Comparison of ENCODE assay signal across 8 mouse cellular contexts in the genomic region with DNA sequence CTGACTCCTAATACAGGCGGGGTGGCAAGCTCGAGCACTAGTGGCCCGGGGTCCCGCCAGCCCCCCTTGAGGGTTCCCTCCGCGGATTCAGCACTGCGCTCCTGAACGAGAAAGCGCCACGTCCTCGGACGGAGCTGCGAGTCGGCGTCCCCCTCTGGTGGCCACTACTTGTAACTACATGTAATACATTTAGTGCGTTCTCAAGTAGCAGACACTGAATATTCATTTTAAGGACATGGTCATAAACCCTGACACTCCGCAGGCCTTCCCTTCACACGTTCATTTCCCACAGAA. TPM values are rescaled to one million over a fixed set of nuclear protein-coding genes. Genes with fewer than 3 reads are reported as not detected.
DNase-seq lines count a peak whose midpoint lies in the region; ATAC-seq lines count a peak whose summit lies in the region.

No protein-coding gene starts in this region.

- peak; percentile 90 for ATAC-seq in common myeloid progenitor, adult 5-6 weeks (replicated peaks; ENCODE audit: low read depth, poor library complexity, severe bottlenecking)
- no peak; the same call in 1 of the 2 replicates for ATAC-seq in intestine, embryonic 16.5 days
- ATAC-seq in limb, embryonic 15.5 days (ENCODE audit: insufficient number of reproducible peaks, low FRiP score, low TSS enrichment, low read depth) = no peak
- ATAC-seq in midbrain, embryonic 16.5 days = 0 out of 2 replicates have a peak, but pooled peaks have one; percentile 60

- DNase-seq in ovary, postnatal 10 days (ENCODE audit: low spot score) = peak; percentile 27
- no peak for DNase-seq in ovary, adult 18-20 months (ENCODE audit: low spot score)
- DNase-seq in gastrocnemius, postnatal 4 days (ENCODE audit: low spot score in 2 of 2) = peak; percentile 58 to 73
- peak; percentile 56 to 84 for DNase-seq in spleen, postnatal 4 days (ENCODE audit: low spot score in 2 of 2)

- H3K9me3 ChIP-seq in intestine, embryonic 16.5 days (ENCODE audit: control insufficient read depth, low read length) = no peaks in the 10 kb centered on the region
- no peaks in the 10 kb centered on the region for H3K9me3 ChIP-seq in limb, embryonic 15.5 days
- no peaks in the 10 kb centered on the region for H3K9me3 ChIP-seq in midbrain, embryonic 16.5 days (replicated peaks; ENCODE audit: control insufficient read depth, low read length, poor library complexity, severe bottlenecking)

- H3K9ac ChIP-seq in intestine, embryonic 16.5 days (ENCODE audit: low read depth, low read length) = peak overlapping the region; percentile 52
- H3K9ac ChIP-seq in limb, embryonic 15.5 days = peak overlapping the region; percentile 33; the same call in 1 of the 2 replicates
- no peak overlapping the region for H3K9ac ChIP-seq in midbrain, embryonic 16.5 days (ENCODE audit: low read depth, low read length)

- H3K27ac ChIP-seq in intestine, embryonic 16.5 days (ENCODE audit: low read length) = no peak overlapping the region
- H3K27ac ChIP-seq in limb, embryonic 15.5 days = no peak overlapping the region
- H3K27ac ChIP-seq in midbrain, embryonic 16.5 days (ENCODE audit: low read length) = no peak overlapping the region

- H3K4me1 ChIP-seq in intestine, embryonic 16.5 days (ENCODE audit: control insufficient read depth, insufficient read depth, low read length) = peaks cover 5% of the 10 kb centered on the region
- H3K4me1 ChIP-seq in limb, embryonic 15.5 days = peaks cover 7% of the 10 kb centered on the region; the same call in 1 of the 2 replicates
- H3K4me1 ChIP-seq in midbrain, embryonic 16.5 days (ENCODE audit: control insufficient read depth, insufficient read depth, low read length) = peaks cover 4% of the 10 kb centered on the region; the same call in 1 of the 2 replicates

- H3K4me2 ChIP-seq in intestine, embryonic 16.5 days (ENCODE audit: low read depth, low read length) = peak overlapping the region; percentile 60
- H3K4me2 ChIP-seq in limb, embryonic 15.5 days = peak overlapping the region; percentile 72
- H3K4me2 ChIP-seq in midbrain, embryonic 16.5 days (ENCODE audit: low read length) = peak overlapping the region; percentile 56

- H3K4me3 ChIP-seq in intestine, embryonic 16.5 days (ENCODE audit: low read length) = peak overlapping the region; percentile 31
- peak overlapping the region; percentile 36 for H3K4me3 ChIP-seq in limb, embryonic 15.5 days
- peak overlapping the region; percentile 15; the same call in 1 of the 2 replicates for H3K4me3 ChIP-seq in midbrain, embryonic 16.5 days (ENCODE audit: low read depth, low read length)

- H3K27me3 ChIP-seq in intestine, embryonic 16.5 days (replicated peaks; ENCODE audit: control insufficient read depth, insufficient read depth, low read length) = no peaks in the 10 kb centered on the region
- peaks cover 11% of the 10 kb centered on the region for H3K27me3 ChIP-seq in limb, embryonic 15.5 days
- H3K27me3 ChIP-seq in midbrain, embryonic 16.5 days (ENCODE audit: control insufficient read depth, insufficient read depth, low read depth, low read length) = peaks cover 3% of the 10 kb centered on the region; the same call in 1 of the 2 replicates

- H3K36me3 ChIP-seq in intestine, embryonic 16.5 days (ENCODE audit: control insufficient read depth, insufficient read depth, low read length) = no peaks in the 10 kb centered on the region
- no peaks in the 10 kb centered on the region for H3K36me3 ChIP-seq in limb, embryonic 15.5 days
- H3K36me3 ChIP-seq in midbrain, embryonic 16.5 days (ENCODE audit: control insufficient read depth, insufficient read depth, low read length) = no peaks in the 10 kb centered on the region

- WGBS in intestine, embryonic 16.5 days = under 1% methylated on average over 18 of the region's 18 CpGs
- WGBS in limb, embryonic 15.5 days = under 1% methylated on average over 18 of the region's 18 CpGs
- WGBS in midbrain, embryonic 16.5 days = under 1% methylated on average over 18 of the region's 18 CpGs

RNA-seq across cellular contexts. Expression of a gene that starts 6.9 kb away (rescaled TPM):
- 0.53 and 1.7 TPM in 2 replicates for total RNA-seq in common myeloid progenitor, adult 5-6 weeks (2017)
- total RNA-seq in gastrocnemius, postnatal 4 days (2021) = under 1 TPM in 1 of 2 experiments, not detected in 1; 0.13 TPM
- polyA plus RNA-seq in intestine, embryonic 16.5 days (2015; fragmentation: Nextera tagmentation; extraction: Ambion mirVana) = 33.8 and 39.1 TPM in 2 replicates
- polyA plus RNA-seq in limb, embryonic 15.5 days (2015; fragmentation: Nextera tagmentation; extraction: Ambion mirVana) = 0.12 and 0.14 TPM in 2 replicates
- 0.20 TPM in 1 of 2 replicates, not detected in the other for polyA plus RNA-seq in midbrain, embryonic 16.5 days (2015; fragmentation: Nextera tagmentation; extraction: Ambion mirVana)

RNA-seq across cellular contexts. Expression of a gene that starts 17.8 kb away (rescaled TPM):
- 11.3 and 21.5 TPM in 2 replicates for total RNA-seq in common myeloid progenitor, adult 5-6 weeks (2017)
- total RNA-seq in gastrocnemius, postnatal 4 days (2021) = 10 to 100 TPM; 15.1 to 16.1 TPM
- 23.4 and 26.0 TPM in 2 replicates for polyA plus RNA-seq in intestine, embryonic 16.5 days (2015; fragmentation: Nextera tagmentation; extraction: Ambion mirVana)
- polyA plus RNA-seq in limb, embryonic 15.5 days (2015; fragmentation: Nextera tagmentation; extraction: Ambion mirVana) = 37.5 and 40.3 TPM in 2 replicates
- 45.8 and 46.5 TPM in 2 replicates for polyA plus RNA-seq in midbrain, embryonic 16.5 days (2015; fragmentation: Nextera tagmentation; extraction: Ambion mirVana)

RNA-seq across cellular contexts. Expression of a gene that starts 30.8 kb away (rescaled TPM):
- total RNA-seq in common myeloid progenitor, adult 5-6 weeks (2017) = not detected in 2 replicates
- total RNA-seq in gastrocnemius, postnatal 4 days (2021) = not detected
- 62.9 and 67.0 TPM in 2 replicates for polyA plus RNA-seq in intestine, embryonic 16.5 days (2015; fragmentation: Nextera tagmentation; extraction: Ambion mirVana)
- not detected in 2 replicates for polyA plus RNA-seq in limb, embryonic 15.5 days (2015; fragmentation: Nextera tagmentation; extraction: Ambion mirVana)
- not detected in 2 replicates for polyA plus RNA-seq in midbrain, embryonic 16.5 days (2015; fragmentation: Nextera tagmentation; extraction: Ambion mirVana)

RNA-seq across cellular contexts. Expression of a gene that starts 37.3 kb away (rescaled TPM):
- total RNA-seq in common myeloid progenitor, adult 5-6 weeks (2017) = not detected in 2 replicates
- not detected for total RNA-seq in gastrocnemius, postnatal 4 days (2021)
- polyA plus RNA-seq in intestine, embryonic 16.5 days (2015; fragmentation: Nextera tagmentation; extraction: Ambion mirVana) = 3.9 and 6.0 TPM in 2 replicates
- polyA plus RNA-seq in limb, embryonic 15.5 days (2015; fragmentation: Nextera tagmentation; extraction: Ambion mirVana) = not detected in 2 replicates
- not detected in 2 replicates for polyA plus RNA-seq in midbrain, embryonic 16.5 days (2015; fragmentation: Nextera tagmentation; extraction: Ambion mirVana)

RNA-seq across cellular contexts. Expression of a gene that starts 46.7 kb away (rescaled TPM):
- 62.2 and 71.8 TPM in 2 replicates for total RNA-seq in common myeloid progenitor, adult 5-6 weeks (2017)
- total RNA-seq in gastrocnemius, postnatal 4 days (2021) = 10 to 100 TPM; 75.1 to 78.3 TPM
- 87.9 and 115 TPM in 2 replicates for polyA plus RNA-seq in intestine, embryonic 16.5 days (2015; fragmentation: Nextera tagmentation; extraction: Ambion mirVana)
- polyA plus RNA-seq in limb, embryonic 15.5 days (2015; fragmentation: Nextera tagmentation; extraction: Ambion mirVana) = 119 and 130 TPM in 2 replicates
- 87.8 and 95.3 TPM in 2 replicates for polyA plus RNA-seq in midbrain, embryonic 16.5 days (2015; fragmentation: Nextera tagmentation; extraction: Ambion mirVana)

Comparison
In these comparisons a context has a peak if more than half of its experiments do, and no peak if none do; other contexts are left out.
1. ATAC-seq: peak in common myeloid progenitor, adult 5-6 weeks (single experiment) and midbrain, embryonic 16.5 days (single experiment); none in intestine, embryonic 16.5 days (single experiment) and limb, embryonic 15.5 days (single experiment).
2. RNA of a gene that starts 6.9 kb away (polyA plus RNA-seq): 33.8 to 39.1 TPM in intestine, embryonic 16.5 days; 0.20 TPM in midbrain, embryonic 16.5 days and 0.12 to 0.14 TPM in limb, embryonic 15.5 days; every median in the first group is over 10 times any median in the second.
3. RNA of a gene that starts 30.8 kb away (polyA plus RNA-seq): 62.9 to 67.0 TPM in intestine, embryonic 16.5 days; not detected in midbrain, embryonic 16.5 days and not detected in limb, embryonic 15.5 days; every median in the first group is over 10 times any median in the second.
4. Peak in every context shown above with its lines, with median percentiles within 50 percentile points of each other: H3K4me2 ChIP-seq and H3K4me3 ChIP-seq.